Mouse (Mus musculus): ENCODE measurements at regions not wholly inside any gene's neighbourhood (a gene's known extent, or its start where the extent isn't known, plus 50 kb on each side); places are given as distances from the start of the nearest gene placed in this dataset.

DNA sequence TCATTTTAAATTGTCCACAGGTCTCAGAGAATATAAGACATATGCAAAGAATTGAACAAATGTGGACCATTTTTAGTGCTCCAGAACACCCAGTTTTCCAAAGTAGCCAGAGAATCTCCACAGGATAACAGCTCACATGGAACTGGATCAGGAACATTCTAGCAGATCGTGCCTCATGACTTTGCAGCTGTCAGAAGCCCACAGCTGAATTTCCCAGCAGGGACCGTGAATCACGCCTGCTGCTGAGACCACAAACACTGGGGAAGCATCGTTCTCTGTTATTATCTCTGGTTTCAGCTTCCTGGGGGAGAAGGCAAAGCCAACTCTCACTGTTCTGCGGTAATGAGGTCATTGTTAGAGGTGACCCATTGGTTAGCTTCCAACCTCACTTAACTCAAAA lies 60.4 kb upstream of the Gpr139 start:
- DNase-seq, result no peak

GRCm38 (mm10) chr7:119236343-119236742 lies 51.9 kb upstream of the Gpr139 start:
- no peak for DNase-seq

Data from cerebellum, adult 9-10 months (tissue).